Mouse (Mus musculus): ENCODE results near the gene 2310011J03Rik. TPM values are rescaled to one million over a fixed set of nuclear protein-coding genes. Genes with fewer than 3 reads are reported as not detected.
"Not testable (repeated sequence)": the region's sequence is repeated elsewhere in the genome, so short reads cannot be mapped to it uniquely, and the experiment has no call there.

The 2310011J03Rik gene
- polyA plus RNA-seq, 1 experiment from 2014 or later: 21.6 TPM

DNA sequence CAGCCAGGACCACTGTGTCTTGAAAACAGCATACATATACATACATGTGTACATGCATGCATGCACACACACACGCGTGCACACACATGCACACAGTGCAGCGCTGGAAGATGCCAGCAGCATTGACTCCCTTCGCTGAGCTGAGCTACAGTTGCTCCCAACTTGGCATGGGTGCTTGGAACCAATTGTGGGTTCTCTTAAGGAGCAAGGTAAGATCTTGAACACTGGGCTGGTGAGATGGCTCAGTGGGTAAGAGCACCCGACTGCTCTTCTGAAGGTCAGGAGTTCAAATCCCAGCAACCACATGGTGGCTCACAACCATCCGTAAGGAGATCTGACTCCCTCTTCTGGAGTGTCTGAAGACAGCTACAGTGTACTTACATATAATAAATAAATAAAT, 25.6 kb upstream of the 2310011J03Rik start:
- H3K27me3 ChIP-seq (ENCODE audit: control insufficient read depth, insufficient read depth, low read length): peaks cover 93% of the 10 kb centered on the region
- not testable (repeated sequence) for ATAC-seq (ENCODE audit: low FRiP score, low TSS enrichment); H3K4me3 ChIP-seq (replicated peaks; ENCODE audit: low read depth, low read length); H3K4me2 ChIP-seq (ENCODE audit: low read length); H3K9ac ChIP-seq (replicated peaks; ENCODE audit: low read length); H3K36me3 ChIP-seq (ENCODE audit: control insufficient read depth, insufficient read depth, low read length); H3K4me1 ChIP-seq (ENCODE audit: control insufficient read depth, insufficient read depth, low read length); H3K27ac ChIP-seq (replicated peaks; ENCODE audit: low read depth, low read length); DNase-seq; H3K9me3 ChIP-seq (ENCODE audit: control insufficient read depth, low read length)
- WGBS: 78% methylated on average over 5 of the region's 6 CpGs

DNA sequence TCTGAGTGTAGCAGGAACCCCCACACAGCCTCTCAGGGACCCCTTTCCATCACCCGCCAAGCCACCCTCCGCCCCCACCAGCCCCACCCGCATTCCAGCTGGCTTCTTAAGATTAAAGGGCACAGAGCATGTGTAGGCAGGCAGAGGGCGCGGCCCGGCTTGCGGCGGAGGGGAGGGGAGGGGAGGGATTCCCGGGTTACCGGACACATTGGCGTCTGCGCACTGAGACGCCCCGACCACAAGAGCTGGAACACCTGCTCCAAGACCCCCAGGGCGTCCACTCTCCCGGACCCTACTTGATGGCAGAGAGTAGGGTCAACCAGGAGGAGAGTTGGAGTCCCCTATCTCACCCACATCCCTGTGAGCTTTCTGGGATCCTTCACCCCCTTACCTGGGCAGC, 24.8 kb upstream of the 2310011J03Rik start:
- Histone ChIP-seq H3K27ac (replicated peaks; ENCODE audit: low read depth, low read length) (no peak overlapping the region), H3K36me3 (ENCODE audit: control insufficient read depth, insufficient read depth, low read length) (no peaks in the 10 kb centered on the region), H3K9me3 (ENCODE audit: control insufficient read depth, low read length) (no peaks in the 10 kb centered on the region), H3K4me2 (ENCODE audit: low read length) (no peak overlapping the region), H3K9ac (replicated peaks; ENCODE audit: low read length) (no peak overlapping the region), H3K4me3 (replicated peaks; ENCODE audit: low read depth, low read length) (no peak overlapping the region), H3K4me1 (ENCODE audit: control insufficient read depth, insufficient read depth, low read length) (peaks cover 7% of the 10 kb centered on the region; the same call in 1 of the 2 replicates), H3K27me3 (ENCODE audit: control insufficient read depth, insufficient read depth, low read length) (peaks cover 96% of the 10 kb centered on the region)
- WGBS: 4% methylated on average over 15 of the region's 16 CpGs
- DNase-seq (no peak), ATAC-seq (ENCODE audit: low FRiP score, low TSS enrichment) (no peak)

DNA sequence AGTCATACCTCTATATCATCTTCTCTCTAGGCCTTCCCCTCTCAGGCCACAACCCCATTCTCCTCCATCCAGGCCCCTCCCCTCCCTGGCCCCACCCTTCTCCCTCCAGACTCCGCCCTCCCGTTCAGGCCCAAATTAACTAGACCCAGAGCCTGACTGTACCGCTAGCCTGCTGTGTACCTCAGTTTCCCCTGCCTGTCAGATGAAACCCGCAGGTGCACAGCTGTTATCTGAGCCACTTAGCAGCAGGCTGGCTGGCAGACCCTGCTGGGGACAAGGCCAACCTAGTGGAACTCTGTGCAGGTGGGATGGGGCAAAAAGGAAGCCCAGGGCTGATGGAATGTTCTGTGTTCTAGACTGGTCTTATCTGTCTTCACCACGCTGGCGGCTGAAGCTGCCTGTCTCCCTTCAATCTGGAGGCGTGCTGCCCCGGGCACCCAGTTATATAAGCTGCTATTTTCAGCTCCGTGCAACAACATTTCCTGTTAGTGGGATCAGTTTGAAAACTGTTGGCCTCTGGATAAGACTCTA, 23.9 kb upstream of the 2310011J03Rik start:
- Histone ChIP-seq H3K9ac (replicated peaks; ENCODE audit: low read length) (no peak overlapping the region), H3K27me3 (ENCODE audit: control insufficient read depth, insufficient read depth, low read length) (peaks cover 89% of the 10 kb centered on the region), H3K27ac (replicated peaks; ENCODE audit: low read depth, low read length) (no peak overlapping the region), H3K9me3 (ENCODE audit: control insufficient read depth, low read length) (no peaks in the 10 kb centered on the region), H3K36me3 (ENCODE audit: control insufficient read depth, insufficient read depth, low read length) (no peaks in the 10 kb centered on the region), H3K4me3 (replicated peaks; ENCODE audit: low read depth, low read length) (no peak overlapping the region), H3K4me2 (ENCODE audit: low read length) (no peak overlapping the region), H3K4me1 (ENCODE audit: control insufficient read depth, insufficient read depth, low read length) (peaks cover 8% of the 10 kb centered on the region; the same call in 1 of the 2 replicates)
- 49% methylated on average over 9 of the region's 9 CpGs for WGBS
- DNase-seq (no peak), ATAC-seq (ENCODE audit: low FRiP score, low TSS enrichment) (no peak)

DNA sequence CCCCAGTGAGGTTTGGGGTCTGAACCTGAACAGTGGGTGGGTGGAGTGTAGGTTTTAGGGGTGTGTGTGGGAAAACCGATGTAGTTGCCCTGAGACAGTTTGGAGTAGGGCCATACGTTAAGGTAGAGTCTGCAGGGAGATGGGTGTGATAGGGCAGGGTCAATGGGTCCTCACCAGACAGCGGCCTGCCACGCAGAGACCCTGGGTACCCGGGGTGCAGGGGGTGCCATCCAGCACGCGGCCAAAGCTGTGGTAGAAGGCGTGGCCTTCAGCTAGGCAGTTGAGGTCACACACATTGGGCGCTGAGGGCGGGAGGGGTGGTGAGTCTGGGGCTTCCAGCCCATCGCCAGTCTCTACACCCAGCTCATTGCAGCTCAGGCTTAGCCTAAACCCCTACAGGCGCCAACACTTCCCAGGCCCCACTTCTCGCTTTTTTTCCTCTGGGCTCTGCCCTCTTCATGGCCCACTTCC, 23.1 kb upstream of the 2310011J03Rik start:
- ATAC-seq (ENCODE audit: low FRiP score, low TSS enrichment) (no peak), DNase-seq (no peak)
- Histone ChIP-seq H3K9me3 (ENCODE audit: control insufficient read depth, low read length) (no peaks in the 10 kb centered on the region), H3K4me1 (ENCODE audit: control insufficient read depth, insufficient read depth, low read length) (peaks cover 8% of the 10 kb centered on the region; the same call in 1 of the 2 replicates), H3K4me2 (ENCODE audit: low read length) (peak overlapping the region; percentile 49), H3K27ac (replicated peaks; ENCODE audit: low read depth, low read length) (no peak overlapping the region), H3K4me3 (replicated peaks; ENCODE audit: low read depth, low read length) (peak overlapping the region; percentile 24), H3K27me3 (ENCODE audit: control insufficient read depth, insufficient read depth, low read length) (peaks cover 82% of the 10 kb centered on the region), H3K36me3 (ENCODE audit: control insufficient read depth, insufficient read depth, low read length) (no peaks in the 10 kb centered on the region), H3K9ac (replicated peaks; ENCODE audit: low read length) (0 out of 2 replicates have a peak overlapping the region, but pooled peaks have one; percentile 9)
- WGBS: 27% methylated on average over 13 of the region's 13 CpGs

DNA sequence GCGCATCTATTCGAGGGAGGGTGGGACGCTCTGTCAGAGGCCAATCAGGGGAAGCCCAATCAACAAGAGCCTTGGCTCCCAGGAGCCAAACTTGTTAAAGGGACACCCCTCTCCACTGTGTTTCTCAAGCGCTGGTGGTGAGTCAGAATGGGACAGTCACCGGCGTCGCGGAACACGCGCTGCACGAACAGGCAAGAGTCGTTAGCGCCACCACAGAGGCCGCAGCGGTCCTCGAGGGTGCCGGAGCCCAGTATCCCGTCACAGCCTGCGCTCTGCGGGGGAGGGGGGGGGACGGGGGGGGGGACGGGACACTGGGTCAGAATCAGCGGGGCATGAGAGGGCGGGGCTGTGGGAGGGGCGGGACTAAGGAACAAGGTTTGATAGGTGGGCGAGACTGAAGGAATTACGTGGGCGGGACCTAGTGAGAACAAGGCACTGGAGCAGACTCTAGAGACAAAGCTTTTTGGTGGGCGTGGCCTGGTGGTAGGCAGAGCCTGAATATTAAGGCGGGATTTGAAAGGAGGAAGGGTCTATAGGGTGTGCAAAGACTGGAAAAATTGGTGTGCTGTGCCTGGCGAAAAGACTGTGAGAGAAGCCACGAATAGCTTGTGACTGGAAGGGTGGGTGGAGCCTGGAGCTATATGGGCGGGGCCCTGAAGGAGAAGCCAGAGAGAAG, 22.6 kb upstream of the 2310011J03Rik start:
- DNase-seq (peak; percentile 79), ATAC-seq (ENCODE audit: low FRiP score, low TSS enrichment) (peak; percentile 53; the same call in 1 of the 2 replicates)
- H3K36me3 ChIP-seq (ENCODE audit: control insufficient read depth, insufficient read depth, low read length): no peaks in the 10 kb centered on the region
- H3K27me3 ChIP-seq (ENCODE audit: control insufficient read depth, insufficient read depth, low read length): peaks cover 76% of the 10 kb centered on the region
- H3K4me2 ChIP-seq (ENCODE audit: low read length): peak overlapping the region; percentile 49
- peaks cover 8% of the 10 kb centered on the region; the same call in 1 of the 2 replicates for H3K4me1 ChIP-seq (ENCODE audit: control insufficient read depth, insufficient read depth, low read length)
- under 1% methylated on average over 33 of the region's 33 CpGs for WGBS
- H3K27ac ChIP-seq (replicated peaks; ENCODE audit: low read depth, low read length): no peak overlapping the region
- H3K9me3 ChIP-seq (ENCODE audit: control insufficient read depth, low read length): no peaks in the 10 kb centered on the region
- peak overlapping the region; percentile 9; the same call in 1 of the 2 replicates for H3K9ac ChIP-seq (replicated peaks; ENCODE audit: low read length)
- peak overlapping the region; percentile 24 for H3K4me3 ChIP-seq (replicated peaks; ENCODE audit: low read depth, low read length)

DNA sequence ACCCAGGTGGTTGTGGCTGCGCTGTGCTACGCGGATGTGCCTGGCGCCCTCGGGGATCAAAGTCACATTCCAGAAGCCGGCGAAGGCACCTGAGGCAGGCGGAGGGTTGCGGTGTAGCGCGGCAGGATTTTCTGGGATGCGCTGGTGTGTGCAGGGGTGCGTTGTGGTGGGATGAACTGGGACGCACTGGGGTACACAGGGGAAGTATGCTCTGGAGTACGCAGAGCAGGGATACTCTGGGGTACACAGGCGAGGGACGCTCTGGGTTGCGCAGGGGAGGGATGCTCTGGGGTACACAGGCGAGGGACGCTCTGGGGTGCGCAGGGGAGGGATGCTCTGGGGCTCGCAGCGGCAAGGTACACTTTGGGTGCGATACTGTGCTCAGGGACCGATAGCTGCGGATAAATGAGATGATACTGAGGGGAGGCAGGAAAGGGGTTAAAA, 22.0 kb upstream of the 2310011J03Rik start:
- H3K9me3 ChIP-seq (ENCODE audit: control insufficient read depth, low read length): no peaks in the 10 kb centered on the region
- no peak overlapping the region for H3K27ac ChIP-seq (replicated peaks; ENCODE audit: low read depth, low read length)
- no peaks in the 10 kb centered on the region for H3K36me3 ChIP-seq (ENCODE audit: control insufficient read depth, insufficient read depth, low read length)
- ATAC-seq (ENCODE audit: low FRiP score, low TSS enrichment) (0 out of 2 replicates have a peak, but pooled peaks have one; percentile 15), DNase-seq (no peak)
- no peak overlapping the region; the same call in 1 of the 2 replicates for H3K9ac ChIP-seq (replicated peaks; ENCODE audit: low read length)
- peak overlapping the region; percentile 24 for H3K4me3 ChIP-seq (replicated peaks; ENCODE audit: low read depth, low read length)
- H3K4me1 ChIP-seq (ENCODE audit: control insufficient read depth, insufficient read depth, low read length): peaks cover 8% of the 10 kb centered on the region; the same call in 1 of the 2 replicates
- peak overlapping the region; percentile 49 for H3K4me2 ChIP-seq (ENCODE audit: low read length)
- H3K27me3 ChIP-seq (ENCODE audit: control insufficient read depth, insufficient read depth, low read length): peaks cover 72% of the 10 kb centered on the region
- 3% methylated on average over 26 of the region's 26 CpGs for WGBS

DNA sequence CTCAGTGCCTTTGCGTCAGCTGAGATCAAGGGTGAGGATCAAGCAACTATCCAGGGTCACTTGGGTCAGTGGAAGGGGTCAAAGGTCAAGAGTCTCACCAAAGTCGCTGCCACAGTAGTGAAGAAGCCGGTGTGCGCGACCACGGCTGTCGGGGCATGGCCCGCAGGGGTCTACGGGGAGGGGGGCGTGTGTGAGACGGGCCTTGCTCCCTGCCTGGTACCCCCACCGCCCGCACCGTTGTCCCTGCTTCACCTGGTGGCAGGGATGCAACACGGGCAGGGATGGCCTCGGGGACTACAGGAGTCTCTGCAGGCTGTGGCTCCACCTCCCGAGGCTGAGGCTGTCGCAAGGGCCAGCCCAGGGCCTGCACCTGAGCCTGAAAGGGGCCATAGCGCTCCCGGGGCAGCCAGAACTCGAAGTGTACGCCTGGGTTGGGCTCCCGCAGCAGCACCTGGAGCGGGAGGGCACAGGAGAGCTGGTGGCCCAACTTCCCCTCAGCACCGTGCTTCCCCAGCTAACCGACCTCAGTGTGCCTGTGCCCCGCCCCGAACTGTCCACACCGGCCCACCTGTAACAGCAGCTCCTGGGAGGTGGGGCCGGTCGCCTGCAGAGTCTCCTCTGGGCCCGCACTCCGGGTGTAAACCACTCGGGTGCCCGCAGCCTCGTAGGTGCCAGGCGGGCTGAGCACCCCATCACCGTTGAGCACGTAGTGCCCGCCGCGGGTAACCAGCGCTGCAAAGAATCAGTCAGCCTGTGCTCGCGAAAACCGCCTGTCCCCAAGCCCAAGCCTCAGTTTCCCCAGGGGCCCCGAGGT, 21.4 kb upstream of the 2310011J03Rik start:
- no peak overlapping the region for H3K27ac ChIP-seq (replicated peaks; ENCODE audit: low read depth, low read length)
- H3K9me3 ChIP-seq (ENCODE audit: control insufficient read depth, low read length): no peaks in the 10 kb centered on the region
- DNase-seq: no peak
- no peak for ATAC-seq (ENCODE audit: low FRiP score, low TSS enrichment)
- WGBS: 2% methylated on average over 47 of the region's 47 CpGs
- H3K27me3 ChIP-seq (ENCODE audit: control insufficient read depth, insufficient read depth, low read length): peaks cover 68% of the 10 kb centered on the region
- H3K36me3 ChIP-seq (ENCODE audit: control insufficient read depth, insufficient read depth, low read length): no peaks in the 10 kb centered on the region
- 0 out of 2 replicates have a peak overlapping the region, but pooled peaks have one; percentile 49 for H3K4me2 ChIP-seq (ENCODE audit: low read length)
- H3K4me3 ChIP-seq (replicated peaks; ENCODE audit: low read depth, low read length): no peak overlapping the region; the same call in 1 of the 2 replicates
- H3K4me1 ChIP-seq (ENCODE audit: control insufficient read depth, insufficient read depth, low read length): peaks cover 8% of the 10 kb centered on the region; the same call in 1 of the 2 replicates
- no peak overlapping the region for H3K9ac ChIP-seq (replicated peaks; ENCODE audit: low read length)

DNA sequence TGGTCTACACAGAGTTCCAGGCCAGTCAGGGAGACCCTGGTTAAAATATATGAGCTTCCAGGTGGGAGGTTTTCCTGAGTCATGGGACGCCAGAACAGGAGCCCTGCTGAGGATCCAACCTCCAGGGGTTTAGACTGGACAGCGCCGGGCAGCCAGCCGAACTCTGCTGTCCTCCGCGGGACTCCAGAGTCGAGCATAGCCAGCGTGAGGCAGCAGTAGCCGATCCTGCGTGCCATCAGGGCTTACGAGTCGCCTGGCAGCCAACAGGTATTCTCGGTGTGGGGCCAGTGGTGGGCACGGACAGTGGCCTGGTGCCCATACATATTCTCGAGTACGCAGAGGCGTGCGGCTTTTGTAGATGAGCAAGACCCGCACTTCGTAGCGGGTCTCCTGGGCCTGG, 20.7 kb upstream of the 2310011J03Rik start:
- no peak for ATAC-seq (ENCODE audit: low FRiP score, low TSS enrichment)
- Histone ChIP-seq H3K9ac (replicated peaks; ENCODE audit: low read length) (no peak overlapping the region), H3K4me1 (ENCODE audit: control insufficient read depth, insufficient read depth, low read length) (peaks cover 8% of the 10 kb centered on the region; the same call in 1 of the 2 replicates), H3K4me2 (ENCODE audit: low read length) (no peak overlapping the region), H3K36me3 (ENCODE audit: control insufficient read depth, insufficient read depth, low read length) (no peaks in the 10 kb centered on the region), H3K9me3 (ENCODE audit: control insufficient read depth, low read length) (no peaks in the 10 kb centered on the region), H3K27me3 (ENCODE audit: control insufficient read depth, insufficient read depth, low read length) (peaks cover 62% of the 10 kb centered on the region), H3K27ac (replicated peaks; ENCODE audit: low read depth, low read length) (no peak overlapping the region), H3K4me3 (replicated peaks; ENCODE audit: low read depth, low read length) (no peak overlapping the region)
- 9% methylated on average over 21 of the region's 21 CpGs for WGBS
- DNase-seq: no peak
